Mouse (Mus musculus): ENCODE results near the gene Lrp6. TPM values are rescaled to one million over a fixed set of nuclear protein-coding genes. Genes with fewer than 3 reads are reported as not detected.

Lrp6 gene
- total and polyA plus RNA-seq, 2 experiments from 2014 or later = 15.9 to 26.6 TPM

GRCm38 (mm10) chr6:134499089-134499488, 67.7 kb downstream of the Lrp6 start:
- Histone ChIP-seq H3K9ac (replicated peaks; ENCODE audit: low read depth, low read length) (no peak overlapping the region), H3K36me3 (replicated peaks; ENCODE audit: control insufficient read depth, insufficient read depth, low read length) (peaks cover 8% of the 10 kb centered on the region), H3K4me2 (ENCODE audit: low read depth, low read length) (no peak overlapping the region), H3K4me3 (ENCODE audit: low read depth, low read length) (no peak overlapping the region), H3K9me3 (replicated peaks; ENCODE audit: control insufficient read depth, low read length) (no peaks in the 10 kb centered on the region), H3K4me1 (ENCODE audit: control insufficient read depth, insufficient read depth) (peaks cover 16% of the 10 kb centered on the region; the same call in 1 of the 2 replicates), H3K27me3 (ENCODE audit: control insufficient read depth, insufficient read depth, low read length) (no peaks in the 10 kb centered on the region), H3K27ac (ENCODE audit: low read depth) (no peak overlapping the region)
- ATAC-seq (ENCODE audit: insufficient read depth, low read depth) (no peak), DNase-seq (ENCODE audit: low spot score) (no peak)
- no peak for TF ChIP-seq EP300 (IDR thresholded peaks at IDR 0.05; ENCODE audit: low read depth)
- no peak for TF ChIP-seq CTCF (IDR thresholded peaks at IDR 0.05; ENCODE audit: low read depth)
- WGBS = 78% methylated on average over 2 of the region's 2 CpGs

- Histone ChIP-seq H3K9me3 (replicated peaks; ENCODE audit: control insufficient read depth, low read length) (no peaks in the 10 kb centered on the region), H3K9ac (replicated peaks; ENCODE audit: low read depth, low read length) (no peak overlapping the region), H3K4me2 (ENCODE audit: low read depth, low read length) (no peak overlapping the region), H3K27ac (ENCODE audit: low read depth) (no peak overlapping the region), H3K36me3 (replicated peaks; ENCODE audit: control insufficient read depth, insufficient read depth, low read length) (peaks cover 8% of the 10 kb centered on the region), H3K4me3 (ENCODE audit: low read depth, low read length) (no peak overlapping the region), H3K4me1 (ENCODE audit: control insufficient read depth, insufficient read depth) (peaks cover 16% of the 10 kb centered on the region; the same call in 1 of the 2 replicates), H3K27me3 (ENCODE audit: control insufficient read depth, insufficient read depth, low read length) (no peaks in the 10 kb centered on the region)
- DNase-seq (ENCODE audit: low spot score) (no peak), ATAC-seq (ENCODE audit: insufficient read depth, low read depth) (no peak)
- TF ChIP-seq CTCF (IDR thresholded peaks at IDR 0.05; ENCODE audit: low read depth) (no peak), EP300 (IDR thresholded peaks at IDR 0.05; ENCODE audit: low read depth) (no peak)
Observed at GRCm38 (mm10) chr6:134498518-134498917, 68.2 kb downstream of the Lrp6 start.

GRCm38 (mm10) chr6:134494828-134495698, 71.7 kb downstream of the Lrp6 start:
- Histone ChIP-seq H3K9ac (replicated peaks; ENCODE audit: low read depth, low read length) (no peak overlapping the region), H3K27ac (ENCODE audit: low read depth) (no peak overlapping the region), H3K36me3 (replicated peaks; ENCODE audit: control insufficient read depth, insufficient read depth, low read length) (peaks cover 8% of the 10 kb centered on the region; the same call in 1 of the 2 replicates), H3K4me1 (ENCODE audit: control insufficient read depth, insufficient read depth) (peaks cover 10% of the 10 kb centered on the region; the same call in 1 of the 2 replicates), H3K4me3 (ENCODE audit: low read depth, low read length) (no peak overlapping the region), H3K4me2 (ENCODE audit: low read depth, low read length) (no peak overlapping the region), H3K27me3 (ENCODE audit: control insufficient read depth, insufficient read depth, low read length) (no peaks in the 10 kb centered on the region), H3K9me3 (replicated peaks; ENCODE audit: control insufficient read depth, low read length) (no peaks in the 10 kb centered on the region)
- DNase-seq (ENCODE audit: low spot score) = no peak
- no peak for ATAC-seq (ENCODE audit: insufficient read depth, low read depth)
- WGBS = 67% methylated on average over 8 of the region's 8 CpGs
- TF ChIP-seq CTCF (IDR thresholded peaks at IDR 0.05; ENCODE audit: low read depth) = no peak
- no peak for TF ChIP-seq EP300 (IDR thresholded peaks at IDR 0.05; ENCODE audit: low read depth)

- WGBS = 36% methylated on average over 9 of the region's 9 CpGs
- Histone ChIP-seq H3K27me3 (ENCODE audit: control insufficient read depth, insufficient read depth, low read length) (no peaks in the 10 kb centered on the region), H3K36me3 (replicated peaks; ENCODE audit: control insufficient read depth, insufficient read depth, low read length) (peaks cover 13% of the 10 kb centered on the region), H3K4me1 (ENCODE audit: control insufficient read depth, insufficient read depth) (peaks cover 9% of the 10 kb centered on the region; the same call in 1 of the 2 replicates), H3K27ac (ENCODE audit: low read depth) (no peak overlapping the region), H3K4me2 (ENCODE audit: low read depth, low read length) (peak overlapping the region; percentile 22), H3K9me3 (replicated peaks; ENCODE audit: control insufficient read depth, low read length) (no peaks in the 10 kb centered on the region), H3K9ac (replicated peaks; ENCODE audit: low read depth, low read length) (no peak overlapping the region), H3K4me3 (ENCODE audit: low read depth, low read length) (no peak overlapping the region; the same call in 1 of the 2 replicates)
- TF ChIP-seq EP300 (IDR thresholded peaks at IDR 0.05; ENCODE audit: low read depth) (peak; percentile 57; the same call in 1 of the 2 replicates), CTCF (IDR thresholded peaks at IDR 0.05; ENCODE audit: low read depth) (peak; percentile 30)
- peak; percentile 58; the same call in 1 of the 2 replicates for ATAC-seq (ENCODE audit: insufficient read depth, low read depth)
- peak; percentile 40 for DNase-seq (ENCODE audit: low spot score)
Observed at GRCm38 (mm10) chr6:134489637-134490036, 77.1 kb downstream of the Lrp6 start.

- Histone ChIP-seq H3K4me3 (ENCODE audit: low read depth, low read length) (no peak overlapping the region), H3K4me1 (ENCODE audit: control insufficient read depth, insufficient read depth) (peaks cover 9% of the 10 kb centered on the region; the same call in 1 of the 2 replicates), H3K4me2 (ENCODE audit: low read depth, low read length) (no peak overlapping the region), H3K27me3 (ENCODE audit: control insufficient read depth, insufficient read depth, low read length) (no peaks in the 10 kb centered on the region), H3K9ac (replicated peaks; ENCODE audit: low read depth, low read length) (no peak overlapping the region), H3K9me3 (replicated peaks; ENCODE audit: control insufficient read depth, low read length) (no peaks in the 10 kb centered on the region), H3K36me3 (replicated peaks; ENCODE audit: control insufficient read depth, insufficient read depth, low read length) (peaks cover 16% of the 10 kb centered on the region), H3K27ac (ENCODE audit: low read depth) (no peak overlapping the region)
- DNase-seq (ENCODE audit: low spot score) (no peak), ATAC-seq (ENCODE audit: insufficient read depth, low read depth) (no peak)
- 83% methylated on average over 4 of the region's 4 CpGs for WGBS
- TF ChIP-seq CTCF (IDR thresholded peaks at IDR 0.05; ENCODE audit: low read depth) (no peak), EP300 (IDR thresholded peaks at IDR 0.05; ENCODE audit: low read depth) (no peak)
Observed at GRCm38 (mm10) chr6:134489130-134489529, 77.6 kb downstream of the Lrp6 start.

All from heart, postnatal 0 days (tissue).